Mouse (Mus musculus) layer of hippocampus, postnatal 14 days (tissue): Measurements from ENCODE around the gene Gm12355. TPM values are rescaled to one million over a fixed set of nuclear protein-coding genes. Genes with fewer than 3 reads are reported as not detected.
"Not testable (repeated sequence)": the region's sequence is repeated elsewhere in the genome, so short reads cannot be mapped to it uniquely, and the experiment has no call there.

Experiments
- DNase-seq, 2 experiments: peaks; one replicate each; pipeline ENCODE4 v3.0.0; 2021 to 2022; ENCODE audit warnings: low spot score in 2 of 2, mixed read lengths in 1 of 2
- long read RNA-seq, 2 experiments: library from polyadenylated mRNA; stranded (forward); transcript quantifications; one replicate each; pipeline ENCODE4 v2.0.0; 2021
- total RNA-seq, 2 experiments: library from RNA; stranded (reverse); gene quantifications; 2 replicates each; pipeline ENCODE4 v1.2.3; 2021

The Gm12355 gene
- total RNA-seq: 10 to 100 TPM; 10.1 to 13.3 TPM
- long read RNA-seq, experiment 1: 0 reads
- long read RNA-seq, experiment 2: 0 reads

DNA sequence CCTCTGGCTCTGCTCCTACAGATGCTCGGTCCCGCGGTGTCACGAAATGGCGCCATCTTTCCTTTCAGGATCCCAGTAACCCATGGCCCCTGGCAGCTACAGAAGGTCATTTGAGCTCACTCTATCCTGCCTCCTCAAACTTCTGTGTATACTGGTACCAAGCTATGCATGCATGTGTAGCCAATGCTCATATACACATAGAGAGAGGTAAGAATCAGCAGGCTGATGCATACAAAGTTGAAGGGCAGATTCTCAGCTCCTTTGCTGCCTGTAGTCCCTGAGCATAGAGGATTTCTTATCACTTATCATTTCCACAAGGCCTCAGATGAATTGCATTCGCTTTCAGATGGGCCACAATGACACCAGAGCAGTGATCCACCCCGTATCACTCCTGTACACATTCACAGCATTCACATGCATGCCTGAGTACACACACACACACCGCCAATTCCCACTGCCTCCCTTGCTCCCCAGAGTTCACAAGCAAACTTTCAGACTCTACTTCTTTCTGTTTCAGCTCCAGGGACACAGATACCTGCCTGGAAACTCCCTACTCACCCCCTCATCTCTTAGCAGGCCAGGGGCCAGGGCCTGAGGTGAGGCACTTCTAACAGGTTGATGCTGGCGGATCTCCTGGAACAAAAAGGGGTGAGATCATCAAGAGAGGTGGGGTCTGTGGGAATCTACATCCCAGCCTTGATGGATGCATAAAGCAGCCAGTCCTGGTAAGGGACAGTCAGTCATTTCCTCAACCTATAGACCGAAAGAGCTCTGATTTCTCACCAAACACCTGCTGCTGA lies at the start of gene Gm12355, which contains the start of gene Gsdma3:
Gm12355 (minus strand) TSS at position 51 of the 800 bp plus-strand sequence.
Gsdma3 (plus strand) TSS at position 750 of the 800 bp plus-strand sequence.
- no peak for DNase-seq

DNA sequence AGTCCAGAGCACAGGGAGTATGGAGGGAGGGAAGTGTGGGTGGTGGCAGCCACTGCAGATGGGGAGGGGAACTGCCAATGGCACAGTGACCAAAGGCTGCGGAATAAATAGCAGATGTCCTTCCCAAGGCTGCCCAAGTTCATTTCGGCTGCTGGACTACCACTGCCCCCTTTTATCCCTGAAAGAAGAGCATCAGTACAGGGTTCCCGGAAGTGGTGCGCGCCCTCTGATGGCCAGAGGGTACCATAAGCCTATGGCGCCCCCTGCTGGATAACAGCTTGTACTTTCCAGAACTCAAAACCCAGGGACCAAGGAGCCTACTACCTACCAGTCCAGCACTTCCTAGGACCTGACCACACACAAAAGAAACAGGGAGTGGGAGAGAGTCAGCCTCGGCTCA lies 47.7 kb upstream of the Gm12355 start:
- peak; percentile 33 to 59 for DNase-seq

DNA sequence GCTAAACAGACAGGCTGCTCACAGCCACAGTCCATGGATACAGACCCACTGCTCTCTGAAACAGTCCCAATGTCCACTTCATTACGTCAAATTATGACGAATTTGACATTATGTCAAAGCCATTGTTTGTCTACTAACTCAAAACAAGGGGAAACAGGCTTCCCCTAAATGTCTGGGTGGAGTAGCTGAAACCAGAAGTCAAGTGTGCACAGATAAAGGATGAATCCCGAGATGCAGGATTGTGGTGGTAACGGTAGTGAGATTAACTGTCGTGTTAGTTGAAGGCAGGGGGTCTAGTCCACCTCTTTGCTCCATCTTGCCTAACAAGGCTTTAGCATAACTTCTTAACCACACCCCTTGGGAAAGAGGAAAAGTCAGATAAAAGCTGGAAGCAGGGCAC lies 47.0 kb upstream of the Gm12355 start:
- no peak for DNase-seq

DNA sequence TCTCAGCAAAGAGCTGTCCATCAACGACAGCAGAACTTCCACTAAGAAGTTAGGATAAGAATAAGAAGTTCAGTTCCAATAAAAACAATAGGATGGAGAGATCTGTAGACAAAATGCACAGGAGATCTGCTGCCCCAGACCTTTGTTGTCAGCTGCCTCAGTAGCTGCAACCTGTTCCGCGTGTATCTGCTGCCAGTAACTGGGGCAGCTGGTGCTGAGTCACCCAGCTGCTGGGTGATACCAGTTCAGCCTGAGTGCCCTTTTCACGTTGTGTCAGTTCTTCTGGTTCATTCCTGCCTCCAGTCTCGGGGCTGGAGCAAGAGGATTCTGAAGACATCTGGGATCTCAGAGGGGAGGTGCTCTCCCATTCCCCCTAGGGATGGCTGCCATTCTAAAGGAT lies 46.4 kb upstream of the Gm12355 start:
- DNase-seq: no peak

DNA sequence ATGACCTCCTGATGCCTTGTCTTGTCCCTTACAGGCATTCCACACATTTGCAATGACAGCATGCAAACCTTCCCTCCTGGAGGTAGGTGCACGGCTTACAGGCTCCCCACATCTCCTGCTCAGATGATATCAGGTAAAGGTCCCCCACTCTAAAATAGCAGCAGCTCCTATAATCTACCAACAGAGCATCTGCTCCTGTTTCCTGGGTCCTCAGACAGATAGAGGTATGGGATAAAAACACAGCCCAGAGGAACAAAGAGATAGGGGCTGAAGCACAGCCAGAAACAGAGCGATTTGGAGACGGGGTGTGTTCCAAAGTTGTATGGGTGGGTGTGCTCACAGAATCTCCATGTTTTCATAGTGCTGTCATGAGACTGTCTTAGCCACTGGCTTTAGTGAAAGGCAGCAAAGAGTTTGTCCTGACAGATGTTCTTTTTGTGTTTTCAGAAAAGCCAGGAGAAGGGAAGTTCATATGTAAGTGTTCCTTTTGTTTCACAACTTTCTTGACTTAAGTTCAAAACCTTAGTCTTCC lies 45.9 kb upstream of the Gm12355 start:
- DNase-seq: no peak

DNA sequence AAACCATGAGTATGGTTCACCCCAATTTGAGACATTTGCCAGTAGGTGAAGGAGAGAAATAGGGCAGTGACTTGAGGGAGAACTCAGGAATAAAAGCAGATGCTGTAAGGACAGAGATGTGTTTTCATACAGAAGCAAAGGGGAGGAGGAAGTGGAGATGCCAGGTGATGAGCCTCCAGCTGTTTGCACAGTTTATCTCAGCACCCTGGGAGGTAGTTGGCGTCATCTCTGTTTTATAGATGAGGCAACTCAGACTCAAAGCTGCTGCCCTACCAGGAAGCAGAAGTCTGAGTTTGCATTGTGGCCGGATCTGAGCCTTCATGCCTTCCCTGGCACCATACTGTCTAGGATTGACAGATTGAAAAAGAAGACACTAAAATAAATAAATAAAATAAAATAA lies 43.5 kb upstream of the Gm12355 start:
- no peak for DNase-seq

DNA sequence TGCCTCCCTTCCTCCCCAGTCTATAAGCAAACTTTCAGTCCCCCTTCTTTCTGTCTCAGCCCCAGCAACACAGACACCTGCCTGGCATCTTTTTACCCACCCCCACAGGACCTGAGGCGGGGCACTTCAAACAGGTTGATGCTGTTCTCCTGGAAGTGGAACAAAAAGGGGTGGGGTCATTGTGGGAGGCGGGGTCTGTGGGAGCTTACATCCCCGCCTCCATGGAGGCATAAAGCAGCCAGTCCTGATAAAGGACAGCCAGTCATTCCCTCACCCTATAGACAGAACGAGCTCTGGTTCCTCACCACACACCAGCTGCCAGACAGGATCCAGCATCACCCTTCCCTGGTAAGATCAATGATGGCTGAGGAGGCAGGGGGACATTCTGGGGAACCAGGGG lies 38.6 kb upstream of the Gm12355 start, which contains the start of gene Gsdma:
Gsdma (plus strand) TSS at position 261 of the 400 bp plus-strand sequence.
- no peak for DNase-seq

DNA sequence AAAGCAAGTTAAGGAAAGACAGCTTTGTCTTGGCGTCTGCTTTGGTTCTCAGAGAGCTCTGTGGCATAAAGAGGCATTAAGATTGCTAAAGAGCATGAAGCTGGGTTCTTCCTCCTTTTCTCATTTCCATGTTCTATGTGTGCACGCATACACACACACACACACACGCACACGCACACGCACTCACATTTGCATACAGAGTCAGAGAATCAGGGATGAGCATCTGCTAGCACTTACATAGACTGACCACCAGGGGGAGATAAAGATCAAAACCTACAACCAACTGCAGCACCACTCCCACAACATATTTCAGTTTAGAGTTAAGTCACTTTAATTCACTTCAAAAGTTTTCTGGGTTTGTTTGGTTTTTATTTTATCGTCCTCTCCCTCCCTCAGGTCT lies 35.1 kb upstream of the Gm12355 start:
- DNase-seq: peak; percentile 22 to 65

DNA sequence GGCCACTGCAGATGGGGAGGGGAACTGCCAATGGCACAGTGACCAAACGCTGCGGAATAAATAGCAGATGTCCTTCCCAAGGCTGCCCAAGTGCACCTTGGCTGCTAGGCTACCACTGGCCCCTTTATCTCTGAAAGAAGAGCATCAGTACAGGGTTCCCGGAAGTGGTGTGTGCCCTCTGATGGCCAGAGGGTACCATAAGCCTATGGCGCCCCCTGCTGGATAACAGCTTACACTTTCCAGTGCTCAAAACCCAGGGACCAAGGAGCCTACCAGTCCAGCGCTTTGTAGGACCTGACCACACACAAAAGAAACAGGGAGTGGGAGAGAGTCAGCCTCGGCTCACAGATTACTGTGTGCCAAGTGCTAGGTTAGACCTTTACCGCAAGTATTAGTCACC lies 29.6 kb upstream of the Gm12355 start:
- peak; percentile 6 to 18 for DNase-seq

DNA sequence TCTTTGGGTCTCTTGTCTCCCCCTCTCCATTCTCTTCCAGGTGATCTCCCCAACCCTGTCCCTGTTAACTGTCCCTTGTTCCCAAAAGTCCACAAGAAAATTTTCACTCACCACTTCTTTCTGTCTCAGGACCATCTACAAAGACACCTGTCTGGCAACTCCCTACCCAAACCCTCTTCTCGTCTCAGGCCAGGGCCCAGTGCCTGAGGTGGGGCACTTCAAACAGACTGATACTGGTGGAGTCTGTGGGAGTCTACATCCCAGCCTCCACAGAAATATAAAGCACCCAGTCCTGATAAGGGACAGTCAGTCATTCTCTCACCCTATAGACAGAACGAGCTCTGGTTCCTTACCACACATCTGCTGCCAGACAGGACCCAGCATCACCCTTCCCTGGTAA lies 21.0 kb upstream of the Gm12355 start, which contains the start of gene Gsdma2:
Gsdma2 (plus strand) TSS at position 301 of the 400 bp plus-strand sequence.
- DNase-seq: no peak

DNA sequence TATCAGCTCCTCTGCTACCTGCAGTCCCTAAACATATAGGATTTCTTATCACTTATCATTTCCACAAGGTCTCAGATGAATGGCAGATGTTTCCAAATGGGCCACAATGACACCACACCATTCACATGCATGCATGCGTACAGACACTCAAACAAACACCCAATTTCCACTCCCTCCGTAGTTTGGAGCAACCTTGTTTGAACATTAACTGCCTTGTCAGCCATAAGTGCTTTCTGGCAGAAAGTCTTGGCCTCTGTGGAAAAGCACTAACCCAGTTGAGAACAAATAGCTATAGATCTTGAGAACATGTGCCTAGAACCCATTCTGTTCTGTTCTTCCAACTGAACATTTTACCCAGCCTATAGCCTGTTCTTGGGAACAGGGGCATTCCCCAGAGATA lies 20.5 kb upstream of the Gm12355 start:
- DNase-seq: no peak

DNA sequence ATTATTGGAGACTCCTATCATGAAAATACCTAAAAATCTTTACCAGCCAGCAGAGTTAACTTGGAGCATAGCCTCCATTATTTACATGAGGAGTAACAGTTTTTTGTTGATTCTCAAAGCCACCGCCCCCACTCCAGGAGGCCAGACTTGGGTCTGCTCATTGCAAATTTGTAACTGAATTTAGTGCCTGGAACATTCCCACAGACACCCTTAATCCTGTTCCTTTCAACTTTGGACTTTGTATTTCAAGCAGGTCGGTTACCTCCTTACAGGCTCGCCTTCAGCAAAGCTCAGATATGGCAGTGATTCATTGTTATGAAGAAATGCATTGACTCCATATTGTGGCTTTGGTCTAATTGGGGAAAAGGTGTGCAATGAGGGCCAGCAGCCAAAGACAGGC lies 19.3 kb upstream of the Gm12355 start:
- DNase-seq: no peak

DNA sequence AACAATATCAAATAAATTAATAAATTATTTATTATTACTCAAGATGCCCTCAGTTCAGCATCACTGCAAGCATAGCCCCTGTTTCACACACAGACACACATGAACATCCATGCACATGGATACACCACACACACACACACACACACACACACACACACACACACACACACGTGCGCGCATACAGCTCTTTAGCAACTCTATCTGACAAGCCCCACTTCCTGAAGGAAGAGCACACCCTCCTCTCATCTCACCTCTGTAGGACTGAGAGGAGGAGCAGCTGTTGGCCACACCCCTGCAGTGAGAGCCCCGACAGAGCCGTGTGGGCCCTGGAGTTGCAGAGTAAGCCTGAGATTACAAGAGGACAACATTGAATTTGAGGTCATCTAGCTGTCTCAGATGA lies 14.6 kb upstream of the Gm12355 start:
- no peak for DNase-seq

DNA sequence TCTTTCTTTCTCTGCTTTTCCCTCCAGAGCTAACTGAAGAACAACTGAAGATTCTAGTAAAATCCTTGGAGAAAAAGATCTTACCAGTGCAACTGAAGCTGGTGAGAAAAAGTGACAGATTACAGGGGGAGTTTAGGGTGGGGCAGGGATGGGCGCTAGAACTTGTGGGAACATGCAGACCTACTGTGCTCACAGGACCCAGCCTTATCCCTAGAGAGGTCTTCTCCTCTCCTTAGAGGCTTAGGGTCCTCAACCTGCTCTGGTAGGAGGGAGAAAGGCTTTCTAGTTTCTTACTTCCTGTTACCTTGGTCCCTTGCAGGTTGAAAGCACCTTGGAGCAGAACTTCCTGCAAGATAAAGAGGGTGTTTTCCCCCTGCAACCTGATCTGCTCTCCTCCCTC lies 12.0 kb upstream of the Gm12355 start:
- no peak for DNase-seq

DNA sequence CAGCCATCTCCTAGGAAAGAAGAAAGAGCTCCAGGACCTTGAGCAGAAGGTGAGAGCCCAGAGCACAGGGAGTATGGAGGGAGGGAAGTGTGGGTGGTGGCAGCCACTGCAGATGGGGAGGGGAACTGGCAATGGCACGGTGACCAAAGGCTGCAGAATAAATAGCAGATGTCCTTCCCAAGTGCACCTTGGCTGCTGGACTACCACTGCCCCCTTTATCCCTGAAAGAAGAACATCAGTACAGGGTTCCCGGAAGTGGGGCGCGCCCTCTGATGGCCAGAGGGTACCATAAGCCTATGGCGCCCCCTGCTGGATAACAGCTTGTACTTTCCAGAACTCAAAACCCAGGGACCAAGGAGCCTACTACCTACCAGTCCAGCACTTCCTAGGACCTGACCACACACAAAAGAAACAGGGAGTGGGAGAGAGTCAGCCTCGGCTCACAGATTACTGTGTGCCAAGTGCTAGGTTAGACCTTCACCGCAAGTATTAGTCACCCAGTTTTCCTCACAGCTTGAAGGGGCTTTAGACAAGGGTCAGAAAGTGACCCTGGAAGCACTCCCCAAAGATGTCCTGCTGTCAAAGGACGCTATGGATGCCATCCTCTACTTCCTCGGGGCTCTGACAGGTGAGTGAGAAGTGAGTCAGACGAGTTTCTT lies 10.0 kb upstream of the Gm12355 start:
- DNase-seq: not testable (repeated sequence)

DNA sequence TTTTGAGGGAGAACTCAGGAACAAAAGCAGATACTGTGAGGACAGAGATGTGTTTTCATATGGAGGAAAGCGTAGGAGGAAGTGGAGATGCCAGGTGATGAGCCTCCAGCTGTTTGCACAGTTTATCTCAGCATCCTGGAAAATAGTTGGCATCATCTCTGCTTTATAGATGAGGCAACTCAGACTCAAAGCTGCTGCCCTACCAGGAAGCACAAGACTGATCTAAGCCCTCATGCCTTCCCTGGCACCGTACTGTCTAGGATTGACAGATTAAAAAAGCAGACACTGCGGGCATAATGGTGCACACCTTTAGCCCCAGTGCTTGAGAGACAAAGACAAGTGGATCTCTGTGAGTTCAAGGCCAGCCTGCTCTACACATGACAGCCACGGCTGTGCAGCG lies 5.2 kb upstream of the Gm12355 start:
- no peak for DNase-seq

DNA sequence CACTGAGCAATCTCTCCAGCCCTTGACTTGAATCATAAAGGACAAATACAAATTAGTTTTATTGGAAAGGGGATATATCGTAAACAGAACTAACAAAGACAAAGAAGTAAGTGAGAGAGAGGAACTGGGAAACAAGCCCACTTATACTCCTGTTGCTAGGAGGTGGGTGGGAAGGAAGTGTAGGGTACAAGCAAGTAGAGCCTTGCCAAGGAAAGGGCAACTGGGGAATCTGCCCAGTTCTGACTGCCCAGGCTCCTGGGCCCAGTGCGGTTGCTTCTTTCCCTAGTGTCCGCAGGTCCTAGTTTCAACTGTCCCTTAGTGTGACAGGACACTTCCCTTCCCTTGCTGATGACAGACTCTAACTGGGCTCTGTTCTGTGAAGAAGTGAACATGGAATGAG lies 3.2 kb upstream of the Gm12355 start:
- DNase-seq: peak in 1 of 2 experiments; percentile 8

DNA sequence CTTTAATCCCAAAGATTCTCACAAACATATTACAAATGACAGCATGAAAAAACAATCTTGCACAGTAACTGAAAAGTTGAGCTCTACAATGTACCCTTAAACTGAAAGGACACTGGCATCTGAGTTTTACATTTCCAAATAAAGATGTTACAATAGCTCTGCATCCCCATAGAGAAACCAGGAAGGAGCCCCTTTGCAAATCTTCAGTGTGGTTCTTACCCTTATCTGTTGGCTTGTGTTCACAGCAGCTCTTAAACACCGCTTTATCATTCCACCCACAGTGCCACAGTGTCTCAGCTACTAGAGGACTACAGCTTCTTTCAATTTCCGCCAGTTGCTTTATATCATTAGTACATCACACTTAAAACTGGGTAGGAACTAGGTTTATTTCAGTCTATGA lies 1.1 kb downstream of the Gm12355 start:
- not testable (repeated sequence) for DNase-seq

DNA sequence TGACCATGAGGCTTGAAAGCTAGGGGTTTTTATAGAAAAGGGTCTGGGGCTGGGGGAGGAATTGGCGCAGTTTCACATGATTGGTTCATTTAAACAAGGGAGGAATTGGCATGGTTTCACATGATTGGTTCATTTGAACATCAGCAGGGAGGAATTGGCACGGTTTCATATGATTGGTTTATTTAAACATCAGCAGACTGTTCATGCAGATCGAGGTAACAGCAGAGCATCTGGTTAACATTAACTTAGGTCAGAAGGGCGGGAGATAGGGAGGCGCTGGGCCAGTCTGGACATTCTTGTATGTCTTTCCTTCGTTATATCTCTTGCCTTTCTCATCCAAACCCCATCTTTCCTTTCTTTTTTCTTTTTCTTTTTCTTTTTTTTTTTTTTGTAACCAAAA lies 1.5 kb downstream of the Gm12355 start:
- not testable (repeated sequence) for DNase-seq

DNA sequence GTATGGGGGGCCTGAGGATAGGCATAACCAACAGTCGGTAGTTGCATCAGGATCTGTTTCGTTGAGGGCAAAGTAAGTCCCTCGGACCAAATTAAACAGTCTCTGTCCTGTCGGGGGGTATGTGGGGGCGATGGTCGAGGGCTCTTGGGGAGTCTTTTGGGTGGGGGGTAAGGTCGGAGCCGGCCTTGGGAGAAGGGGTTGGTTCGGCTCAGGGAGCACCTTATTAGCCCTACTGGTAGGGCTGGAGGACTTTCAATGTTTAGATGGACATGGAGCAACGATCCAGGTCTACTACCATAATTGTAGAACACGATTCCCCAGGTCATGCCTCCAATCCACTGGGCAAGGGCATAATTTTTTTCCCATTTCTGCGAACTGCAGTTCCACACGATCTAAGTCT lies 4.7 kb downstream of the Gm12355 start:
- DNase-seq: no peak

DNA sequence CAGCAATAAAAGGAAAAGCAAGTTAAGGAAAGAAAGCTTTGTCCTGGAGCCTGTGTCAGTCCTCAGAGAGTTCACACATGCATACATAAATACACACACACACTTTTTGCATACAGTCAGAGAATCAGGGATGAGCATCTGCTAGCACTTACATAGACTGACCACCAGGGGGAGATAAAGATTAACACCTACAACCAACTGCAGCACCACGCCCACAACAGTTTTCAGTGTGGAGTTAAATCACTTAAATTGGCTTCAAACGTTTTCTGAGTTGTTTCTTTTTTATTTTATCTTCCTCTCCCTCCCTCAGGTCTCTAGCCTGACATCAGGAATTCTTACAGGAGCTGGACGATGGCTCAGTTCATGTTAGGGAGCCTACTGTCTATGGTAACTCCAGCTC lies 18.7 kb downstream of the Gm12355 start:
- DNase-seq: peak in 1 of 2 experiments; percentile 62

DNA sequence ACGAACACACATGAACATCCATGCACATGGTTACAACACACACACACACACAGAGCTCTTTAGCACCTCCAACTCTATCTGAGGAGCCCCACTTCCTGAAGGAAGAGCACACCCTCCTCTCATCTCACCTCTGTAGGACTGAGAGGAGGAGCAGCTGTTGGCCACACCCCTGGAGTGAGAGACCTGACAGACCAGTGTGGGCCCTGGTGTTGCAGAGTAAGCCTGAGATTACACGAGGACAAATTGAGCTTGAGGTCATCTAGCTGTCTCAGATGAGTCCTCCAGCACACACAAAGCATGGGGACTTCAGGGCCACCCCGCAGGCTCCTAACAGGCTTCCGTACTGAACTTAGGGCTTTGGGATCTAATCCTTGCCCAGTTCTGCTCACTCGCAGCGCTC lies 20.6 kb downstream of the Gm12355 start:
- not testable (repeated sequence) for DNase-seq
